Mouse (Mus musculus) heart, embryonic 13.5 days (tissue): ENCODE results near the gene Igf1r. TPM values are rescaled to one million over a fixed set of nuclear protein-coding genes. Genes with fewer than 3 reads are reported as not detected.

Source experiments
- ATAC-seq: fragments of 200-750 bp; cut with Nextera tagmentation; 2 replicates; pipeline ENCODE4 v1.8.0; 2017; ENCODE audit warnings: moderate TSS enrichment; ENCODE audit not compliant: insufficient number of reproducible peaks, low FRiP score, low TSS enrichment; ENCODE audit errors: extremely low read depth
- H3K27ac ChIP-seq: fragments of 300-500 bp; sonication (generic); replicated peaks from 2 replicates; pipeline ENCODE4 v1.5.1; 2015; ENCODE audit warnings: moderate library complexity, mild to moderate bottlenecking, inconsistent platforms
- H3K27me3 ChIP-seq: fragments of 300-500 bp; sonication (generic); replicated peaks from 2 replicates; pipeline ENCODE4 v1.6.1; 2015; ENCODE audit warnings: mild to moderate bottlenecking, inconsistent platforms
- H3K36me3 ChIP-seq: fragments of 300-500 bp; sonication (generic); 2 replicates; pipeline ENCODE4 v1.6.1; 2015; ENCODE audit warnings: mild to moderate bottlenecking, inconsistent platforms
- H3K4me1 ChIP-seq: fragments of 300-500 bp; sonication (generic); 2 replicates; pipeline ENCODE4 v1.6.1; 2015; ENCODE audit warnings: inconsistent platforms
- H3K4me2 ChIP-seq: fragments of 300-500 bp; sonication (generic); 2 replicates; pipeline ENCODE4 v1.6.1; 2015; ENCODE audit warnings: inconsistent platforms, mild to moderate bottlenecking, moderate library complexity
- H3K4me3 ChIP-seq: fragments of 300-500 bp; sonication (generic); 2 replicates; pipeline ENCODE4 v1.5.1; 2015; ENCODE audit warnings: moderate library complexity, mild to moderate bottlenecking, inconsistent platforms
- H3K9ac ChIP-seq: fragments of 300-500 bp; sonication (generic); 2 replicates; pipeline ENCODE4 v1.6.1; 2015; ENCODE audit warnings: inconsistent platforms, mild to moderate bottlenecking, moderate library complexity
- H3K9me3 ChIP-seq: fragments of 300-500 bp; sonication (generic); 2 replicates; pipeline ENCODE4 v1.6.1; 2016; ENCODE audit warnings: inconsistent platforms
- WGBS: fragments of 180-500 bp; shearing (Covaris S2); methylation state at CpG from one replicate; pipeline ENCODE4 v1.1.7; 2015; ENCODE audit warnings: mixed read lengths; 5-methylcytosine and 5-hydroxymethylcytosine counted together
- polyA plus RNA-seq: library from polyadenylated mRNA; unstranded; fragments of >200 nt; fragmentation: Nextera tagmentation; extraction: Ambion mirVana; gene quantifications from 2 replicates; pipeline ENCODE4 v1.2.1, GENCODE M21; 2015

Igf1r gene
- polyA plus RNA-seq, 1 experiment from 2014 or later, result 15.0 TPM

DNA sequence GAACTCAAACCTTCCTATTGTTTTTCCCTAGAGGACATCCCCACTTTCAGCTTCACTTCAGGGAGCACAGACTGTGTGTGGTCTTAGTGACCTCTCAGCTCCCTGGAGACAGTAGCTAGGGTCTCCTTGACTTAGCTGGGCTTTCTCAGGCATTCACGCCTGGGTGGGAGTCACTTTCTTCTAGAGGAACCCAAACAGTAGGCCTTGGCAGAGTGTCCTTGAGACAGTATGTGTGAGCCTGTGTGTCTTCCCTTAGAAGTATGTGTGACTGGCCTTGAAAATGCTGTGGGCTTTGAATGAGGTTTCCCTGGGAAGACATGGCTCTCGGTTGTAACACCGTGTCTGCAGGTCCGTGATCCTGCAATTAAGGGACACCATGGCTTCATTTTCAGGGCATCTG lies 71.3 kb downstream of the Igf1r start:
- peaks cover 97% of the 10 kb centered on the region for H3K4me1 ChIP-seq
- no peak overlapping the region for H3K9ac ChIP-seq
- 86% methylated on average over 4 of the region's 4 CpGs for WGBS
- no peak overlapping the region for H3K4me2 ChIP-seq
- no peak overlapping the region for H3K27ac ChIP-seq
- ATAC-seq, result no peak
- H3K9me3 ChIP-seq, result no peaks in the 10 kb centered on the region
- H3K27me3 ChIP-seq, result no peaks in the 10 kb centered on the region
- H3K36me3 ChIP-seq, result 0 out of 2 replicates have a peak, but pooled peaks cover 5% of the 10 kb centered on the region
- H3K4me3 ChIP-seq, result no peak overlapping the region

DNA sequence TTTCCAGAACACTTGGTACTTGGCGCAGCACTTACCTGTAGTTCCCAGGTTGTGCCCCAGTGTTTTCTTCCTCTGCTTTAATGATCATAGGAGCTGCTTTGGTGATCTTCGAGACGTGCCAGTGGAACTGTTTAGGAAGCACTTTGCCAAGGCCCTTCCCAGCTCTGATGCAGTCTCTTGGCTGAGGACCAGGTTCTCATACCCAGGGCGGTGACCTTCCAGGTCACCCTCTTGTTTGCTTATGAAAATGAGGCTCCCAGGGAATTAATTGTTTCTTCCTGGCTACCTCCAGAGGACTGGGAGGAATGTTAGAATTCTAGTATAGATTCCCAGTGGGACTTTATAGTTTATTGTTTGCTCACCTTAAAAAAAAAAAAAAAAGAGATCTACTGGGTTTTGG lies 72.0 kb downstream of the Igf1r start:
- ATAC-seq, result no peak
- no peak overlapping the region for H3K4me2 ChIP-seq
- H3K9ac ChIP-seq, result no peak overlapping the region
- H3K4me1 ChIP-seq, result peaks cover 97% of the 10 kb centered on the region
- no peaks in the 10 kb centered on the region for H3K27me3 ChIP-seq
- no peak overlapping the region for H3K4me3 ChIP-seq
- H3K9me3 ChIP-seq, result no peaks in the 10 kb centered on the region
- 76% methylated on average over 4 of the region's 4 CpGs for WGBS
- H3K27ac ChIP-seq, result no peak overlapping the region
- H3K36me3 ChIP-seq, result 0 out of 2 replicates have a peak, but pooled peaks cover 5% of the 10 kb centered on the region

DNA sequence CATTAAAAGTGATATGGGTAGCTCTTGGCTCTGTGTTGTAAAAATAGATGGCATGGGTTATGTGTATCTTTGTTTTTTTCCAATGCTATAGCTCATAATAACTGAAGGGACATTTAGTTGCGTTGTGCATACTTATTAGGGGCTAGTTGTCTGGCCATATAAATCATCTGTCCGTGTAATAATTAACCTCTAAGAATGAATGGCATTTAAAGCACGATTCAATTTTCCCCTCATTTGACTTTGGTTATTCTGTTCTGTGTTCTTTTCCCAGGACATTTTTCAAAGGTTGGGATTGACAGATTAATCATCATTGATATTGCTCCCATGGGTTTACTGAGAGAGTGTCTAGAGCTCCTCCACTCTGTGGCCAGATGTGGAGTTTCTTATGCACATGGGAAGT lies 72.8 kb downstream of the Igf1r start:
- Histone ChIP-seq H3K4me1 (peaks cover 97% of the 10 kb centered on the region), H3K9me3 (no peaks in the 10 kb centered on the region), H3K9ac (0 out of 2 replicates have a peak overlapping the region, but pooled peaks have one; percentile 45), H3K36me3 (0 out of 2 replicates have a peak, but pooled peaks cover 5% of the 10 kb centered on the region), H3K4me2 (no peak overlapping the region), H3K27ac (peak overlapping the region; percentile 44), H3K4me3 (no peak overlapping the region), H3K27me3 (no peaks in the 10 kb centered on the region)
- ATAC-seq, result no peak
- WGBS, result 82% methylated on average over 3 of the region's 3 CpGs

DNA sequence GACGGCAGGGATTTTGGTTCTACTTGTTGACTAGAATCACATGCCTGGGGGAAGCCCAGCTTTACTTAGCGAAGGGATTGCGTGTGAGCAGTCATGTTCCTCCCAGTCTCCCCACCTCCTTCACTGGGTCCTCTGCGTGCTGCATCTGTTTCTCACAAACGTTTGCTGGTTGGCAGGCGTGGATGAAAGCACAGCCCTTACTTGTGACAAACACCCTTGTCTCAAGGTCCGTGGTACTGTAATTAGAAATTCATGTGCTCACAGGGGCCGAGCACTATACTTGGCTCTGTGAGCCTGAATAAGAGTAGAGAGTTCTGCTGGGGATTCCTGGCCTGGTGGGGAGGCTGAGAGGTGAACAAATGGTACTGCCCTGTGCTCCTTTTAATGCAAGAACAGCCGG lies 73.4 kb downstream of the Igf1r start:
- H3K4me1 ChIP-seq, result peaks cover 97% of the 10 kb centered on the region
- H3K9me3 ChIP-seq, result no peaks in the 10 kb centered on the region
- no peak for ATAC-seq
- no peak overlapping the region for H3K4me2 ChIP-seq
- no peaks in the 10 kb centered on the region for H3K27me3 ChIP-seq
- 0 out of 2 replicates have a peak, but pooled peaks cover 5% of the 10 kb centered on the region for H3K36me3 ChIP-seq
- H3K27ac ChIP-seq, result peak overlapping the region; percentile 44
- H3K4me3 ChIP-seq, result no peak overlapping the region
- H3K9ac ChIP-seq, result peak overlapping the region; percentile 45; the same call in 1 of the 2 replicates
- 53% methylated on average over 9 of the region's 9 CpGs for WGBS

- Histone ChIP-seq H3K4me3 (no peak overlapping the region), H3K27ac (no peak overlapping the region), H3K9ac (no peak overlapping the region), H3K27me3 (no peaks in the 10 kb centered on the region), H3K4me1 (peaks cover 83% of the 10 kb centered on the region), H3K4me2 (no peak overlapping the region), H3K9me3 (no peaks in the 10 kb centered on the region), H3K36me3 (0 out of 2 replicates have a peak, but pooled peaks cover 5% of the 10 kb centered on the region)
- WGBS, result 10% methylated on average over 4 of the region's 4 CpGs
- ATAC-seq, result no peak
These were observed 75.5 kb downstream of the Igf1r start for GRCm38 (mm10) chr7:68028167-68028566.

DNA sequence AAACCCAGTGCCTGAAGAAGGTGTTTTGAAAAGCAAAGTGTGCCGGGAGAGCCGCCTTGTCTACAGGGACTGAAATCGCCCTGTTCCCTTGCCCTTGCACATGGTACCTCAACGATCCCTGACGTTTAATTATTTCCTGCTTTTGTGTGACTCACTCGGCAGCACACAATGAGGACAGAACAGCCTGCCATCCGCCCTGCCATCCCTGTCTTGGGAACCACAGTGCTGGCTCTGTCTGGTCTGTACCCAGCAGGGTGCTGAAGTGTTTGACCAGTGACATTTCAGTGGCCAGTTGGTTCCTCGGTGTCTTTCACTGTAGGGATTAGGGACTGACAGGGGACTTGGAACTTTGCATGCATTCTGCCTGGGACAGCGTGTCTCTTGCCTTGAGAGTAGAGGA lies 78.2 kb downstream of the Igf1r start:
- no peak; the same call in 1 of the 2 replicates for ATAC-seq
- Histone ChIP-seq H3K4me1 (peaks cover 64% of the 10 kb centered on the region), H3K9ac (no peak overlapping the region)

GRCm38 (mm10) chr7:68036527-68036926 lies 83.9 kb downstream of the Igf1r start:
- H3K27ac ChIP-seq, result no peak overlapping the region
- H3K9me3 ChIP-seq, result no peaks in the 10 kb centered on the region
- no peak overlapping the region for H3K4me2 ChIP-seq
- ATAC-seq, result no peak
- H3K4me1 ChIP-seq, result peaks cover 50% of the 10 kb centered on the region
- no peaks in the 10 kb centered on the region for H3K36me3 ChIP-seq
- no peaks in the 10 kb centered on the region for H3K27me3 ChIP-seq
- WGBS, result 74% methylated on average over 4 of the region's 4 CpGs
- no peak overlapping the region for H3K9ac ChIP-seq
- no peak overlapping the region for H3K4me3 ChIP-seq

More for the DNA sequence above, 78.2 kb downstream of the Igf1r start:
- Histone ChIP-seq H3K4me2 (peak overlapping the region; percentile 26), H3K27me3 (no peaks in the 10 kb centered on the region), H3K4me3 (no peak overlapping the region), H3K9me3 (no peaks in the 10 kb centered on the region), H3K36me3 (no peaks in the 10 kb centered on the region), H3K27ac (peak overlapping the region; percentile 52)
- 27% methylated on average over 9 of the region's 9 CpGs for WGBS

- Histone ChIP-seq H3K4me1 (peaks cover 51% of the 10 kb centered on the region), H3K9ac (no peak overlapping the region), H3K27me3 (no peaks in the 10 kb centered on the region), H3K4me3 (no peak overlapping the region), H3K36me3 (peaks cover 4% of the 10 kb centered on the region; the same call in 1 of the 2 replicates), H3K9me3 (no peaks in the 10 kb centered on the region), H3K27ac (no peak overlapping the region), H3K4me2 (no peak overlapping the region)
- WGBS, result 53% methylated on average over 8 of the region's 8 CpGs
- ATAC-seq, result no peak
These were observed 86.2 kb downstream of the Igf1r start for GRCm38 (mm10) chr7:68038846-68039245.

GRCm38 (mm10) chr7:68039550-68039949 lies 86.9 kb downstream of the Igf1r start:
- ATAC-seq, result no peak
- H3K27me3 ChIP-seq, result no peaks in the 10 kb centered on the region
- H3K9ac ChIP-seq, result no peak overlapping the region
- no peak overlapping the region for H3K27ac ChIP-seq
- 74% methylated on average over 2 of the region's 2 CpGs for WGBS
- H3K4me1 ChIP-seq, result peaks cover 57% of the 10 kb centered on the region
- H3K4me2 ChIP-seq, result no peak overlapping the region
- no peak overlapping the region for H3K4me3 ChIP-seq
- peaks cover 4% of the 10 kb centered on the region; the same call in 1 of the 2 replicates for H3K36me3 ChIP-seq
- H3K9me3 ChIP-seq, result no peaks in the 10 kb centered on the region

DNA sequence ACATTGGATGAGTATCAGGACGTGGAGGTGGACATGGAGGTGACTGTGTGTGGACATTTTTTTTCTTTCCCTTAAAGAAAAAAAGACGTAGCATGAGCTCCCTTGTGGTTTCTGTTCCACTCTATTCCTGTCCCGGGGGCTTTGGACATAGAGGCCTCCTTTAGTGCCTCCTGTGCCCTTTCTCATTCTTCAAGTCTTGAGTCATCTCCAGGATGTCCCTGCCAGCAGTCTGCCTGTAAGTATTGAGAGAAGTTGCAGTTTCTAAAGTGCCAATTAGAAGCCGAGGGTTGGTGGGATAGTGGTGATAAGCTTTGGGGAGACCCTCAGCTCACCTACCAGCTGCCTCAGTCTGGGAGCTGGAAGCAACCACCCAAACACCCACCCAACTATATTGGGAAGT lies 92.0 kb downstream of the Igf1r start:
- WGBS, result 42% methylated on average over 4 of the region's 4 CpGs

DNA sequence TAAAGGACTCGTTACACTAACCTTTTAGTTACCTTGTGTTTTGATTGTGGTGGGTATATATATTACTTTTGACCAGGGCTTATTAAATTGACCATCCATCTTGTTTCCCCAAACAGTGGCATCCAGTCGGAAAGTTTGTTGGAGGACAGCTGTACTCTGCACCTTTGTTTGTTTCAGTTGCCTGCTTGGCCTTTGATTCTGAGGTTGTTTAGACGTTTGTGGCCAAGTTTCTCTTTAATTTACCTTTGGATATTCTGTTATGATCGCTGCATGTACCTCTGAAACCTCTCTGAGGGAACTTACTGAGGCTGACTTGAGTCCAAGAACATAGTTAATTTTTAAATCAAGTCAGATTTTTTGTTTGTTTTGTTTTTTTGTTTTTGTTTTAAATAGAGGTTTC lies 94.5 kb downstream of the Igf1r start:
- Histone ChIP-seq H3K27ac (no peak overlapping the region), H3K4me2 (no peak overlapping the region), H3K27me3 (no peaks in the 10 kb centered on the region), H3K4me1 (peaks cover 34% of the 10 kb centered on the region), H3K9ac (no peak overlapping the region), H3K4me3 (no peak overlapping the region), H3K9me3 (no peaks in the 10 kb centered on the region), H3K36me3 (peaks cover 3% of the 10 kb centered on the region; the same call in 1 of the 2 replicates)
- no peak for ATAC-seq
- WGBS, result 75% methylated on average over 4 of the region's 4 CpGs

More for the DNA sequence above, 92.0 kb downstream of the Igf1r start:
- no peaks in the 10 kb centered on the region for H3K9me3 ChIP-seq
- H3K27ac ChIP-seq, result no peak overlapping the region
- peaks cover 53% of the 10 kb centered on the region for H3K4me1 ChIP-seq
- H3K36me3 ChIP-seq, result peaks cover 4% of the 10 kb centered on the region; the same call in 1 of the 2 replicates
- H3K27me3 ChIP-seq, result no peaks in the 10 kb centered on the region
- no peak overlapping the region for H3K4me2 ChIP-seq
- no peak overlapping the region for H3K4me3 ChIP-seq
- H3K9ac ChIP-seq, result no peak overlapping the region
- no peak for ATAC-seq

DNA sequence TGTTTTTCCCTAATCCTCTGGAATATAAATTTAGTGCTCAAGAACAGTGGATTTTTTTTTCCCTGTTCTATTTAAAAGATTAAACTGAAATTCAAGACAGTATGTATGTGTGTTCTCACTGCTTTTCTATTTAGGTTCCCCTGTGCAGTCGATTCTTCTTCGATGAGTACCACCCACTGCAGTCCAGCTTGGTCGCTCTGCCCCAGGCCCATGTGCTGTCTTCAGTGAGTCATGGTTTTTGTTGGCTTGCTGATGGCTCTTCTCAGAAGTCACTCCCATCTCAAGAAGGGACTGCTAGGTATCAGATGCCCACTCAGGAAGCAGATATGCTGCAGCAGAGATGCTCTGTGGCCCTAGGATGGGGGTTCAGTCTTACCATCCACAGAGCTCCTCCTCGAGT lies 95.9 kb downstream of the Igf1r start:
- peaks cover 36% of the 10 kb centered on the region for H3K4me1 ChIP-seq

More for the DNA sequence above, 95.9 kb downstream of the Igf1r start:
- Histone ChIP-seq H3K27me3 (no peaks in the 10 kb centered on the region), H3K36me3 (no peaks in the 10 kb centered on the region), H3K9ac (no peak overlapping the region), H3K9me3 (no peaks in the 10 kb centered on the region), H3K4me3 (no peak overlapping the region), H3K27ac (no peak overlapping the region), H3K4me2 (no peak overlapping the region)
- no peak for ATAC-seq
- WGBS, result 75% methylated on average over 4 of the region's 4 CpGs
